ENCODE assay signal across 8 mouse cellular contexts in the genomic region with DNA sequence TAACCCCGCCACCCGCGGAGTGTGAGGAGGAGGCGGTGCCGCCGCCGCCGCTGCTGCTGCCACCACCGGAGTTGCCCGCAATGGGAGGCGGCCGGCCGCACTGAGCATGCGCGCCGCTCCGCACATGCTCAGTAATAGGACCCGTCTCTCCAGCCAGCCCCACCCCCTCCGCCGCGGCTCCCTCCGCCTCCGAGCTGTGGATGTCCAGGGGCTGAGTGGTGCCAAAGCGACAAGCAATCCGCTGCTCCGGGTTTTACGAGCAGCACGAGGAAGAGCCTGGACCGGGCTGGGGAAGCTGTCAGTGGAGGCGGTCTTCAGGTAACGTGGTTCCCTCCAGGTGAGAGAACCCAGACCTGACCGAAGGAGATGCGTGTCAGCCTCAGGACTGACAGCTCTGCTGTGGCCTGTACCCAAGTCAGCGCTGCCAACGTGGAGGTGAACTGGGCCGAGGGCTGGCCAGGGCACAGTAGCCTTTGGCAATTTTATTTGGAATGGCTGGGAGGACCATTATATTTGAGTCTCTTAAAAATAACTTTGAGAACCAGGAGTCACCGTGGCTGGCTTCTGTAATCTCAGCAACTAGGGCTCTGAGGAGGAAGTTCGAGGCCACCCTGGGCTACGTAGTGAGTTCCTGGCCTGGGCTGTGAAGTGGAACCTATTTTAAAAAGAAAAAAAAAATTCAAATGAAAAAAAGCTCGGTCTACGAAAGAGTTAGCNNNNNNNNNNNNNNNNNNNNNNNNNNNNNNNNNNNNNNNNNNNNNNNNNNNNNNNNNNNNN. TPM values are rescaled to one million over a fixed set of nuclear protein-coding genes. Genes with fewer than 3 reads are reported as not detected.
DNase-seq lines count a peak whose midpoint lies in the region; ATAC-seq lines count a peak whose summit lies in the region.

Gene Mycbp2, minus strand, starts transcription at position 86 of the 777 bp plus-strand sequence.

- H3K9me3 ChIP-seq in intestine, embryonic 14.5 days (ENCODE audit: control insufficient read depth, low read length): no peaks in the 10 kb centered on the region

- H3K4me3 ChIP-seq in intestine, embryonic 14.5 days (ENCODE audit: low read depth, low read length): peak within 1 kb of the TSS; percentile 67

- 4% methylated on average over 40 of the region's 41 CpGs for WGBS in intestine, embryonic 14.5 days

- peaks cover 18% of the 10 kb centered on the region for H3K4me1 ChIP-seq in intestine, embryonic 14.5 days (replicated peaks; ENCODE audit: control insufficient read depth, insufficient read depth, low read length)

- DNase-seq in adrenal gland, adult 18-20 months (ENCODE audit: low spot score in 2 of 2): peak; percentile 97 to 98
- DNase-seq in embryo, embryonic 11 days: peak; percentile 96
- DNase-seq in gastrocnemius, postnatal 25 days: peak; percentile 99
- DNase-seq in intestine, embryonic 14.5 days (ENCODE audit: low spot score): peak; percentile 97
- peak; percentile 98 to 99 for DNase-seq in left cerebral cortex, postnatal 14 days (ENCODE audit: low spot score in 2 of 2)
- peak; percentile 97 for DNase-seq in mesoderm, embryonic 11.5 days (ENCODE audit: low read depth, low spot score)
- DNase-seq in right cerebral cortex, postnatal 36 days (ENCODE audit: low spot score in 2 of 2): peak; percentile 98
- DNase-seq in yolk sac, embryonic 10.5 days (ENCODE audit: low spot score): peak; percentile 99

- peak within 1 kb of the TSS; percentile 83 for H3K27ac ChIP-seq in intestine, embryonic 14.5 days (ENCODE audit: low read depth)

- no peaks in the 10 kb centered on the region for H3K36me3 ChIP-seq in intestine, embryonic 14.5 days (ENCODE audit: control insufficient read depth, insufficient read depth, low read length)

- peak within 1 kb of the TSS; percentile 67 for H3K9ac ChIP-seq in intestine, embryonic 14.5 days (ENCODE audit: low read length)

- H3K27me3 ChIP-seq in intestine, embryonic 14.5 days (replicated peaks; ENCODE audit: control insufficient read depth, insufficient read depth, low read length): no peaks in the 10 kb centered on the region

- peak; percentile 98 for ATAC-seq in intestine, embryonic 14.5 days (replicated peaks; ENCODE audit: low FRiP score, low TSS enrichment, low read depth)

- intact Hi-C loops in left cerebral cortex, postnatal 14 days (cut with DNase I): loop anchor here (5.0 kb wide), 1 partner anchor 125 kb away; no protein-coding TSS in a partner anchor

- peak within 1 kb of the TSS; percentile 83 for H3K4me2 ChIP-seq in intestine, embryonic 14.5 days (ENCODE audit: low read length)

RNA-seq across cellular contexts. Expression of gene Mycbp2, which starts in this region (rescaled TPM):
- total RNA-seq in adrenal gland, adult 18-20 months (2021): 10 to 100 TPM; 42.0 to 44.8 TPM
- total RNA-seq in gastrocnemius, postnatal 25 days (2021): 10 to 100 TPM; 22.7 to 24.6 TPM
- 31.2 and 31.5 TPM in 2 replicates for polyA plus RNA-seq in intestine, embryonic 14.5 days (2014; fragmentation: Nextera tagmentation; extraction: Ambion mirVana)
- 100 to 1,000 TPM; 157 to 161 TPM for total RNA-seq in left cerebral cortex, postnatal 14 days (2021)

Comparison
In these comparisons a context has a peak if more than half of its experiments do, and no peak if none do; other contexts are left out.
1. Peak in every context shown above with its lines: DNase-seq, ATAC-seq, H3K4me3 ChIP-seq and H3K27ac ChIP-seq.